Mouse (Mus musculus) lung, embryonic 15.5 days (tissue): ENCODE data around the gene Filip1l. TPM values are rescaled to one million over a fixed set of nuclear protein-coding genes. Genes with fewer than 3 reads are reported as not detected.

ENCODE experiments used
- ATAC-seq: fragments of 200-750 bp; cut with Nextera tagmentation; 2 replicates; pipeline ENCODE4 v1.8.0; 2017; ENCODE audit warnings: moderate number of reproducible peaks, borderline replicate concordance; ENCODE audit not compliant: low FRiP score, low TSS enrichment; ENCODE audit errors: extremely low read depth
- H3K27ac ChIP-seq: fragments of 300-500 bp; sonication (generic); 2 replicates; pipeline ENCODE4 v1.5.1; 2015; ENCODE audit warnings: moderate library complexity, mild to moderate bottlenecking, inconsistent platforms
- H3K27me3 ChIP-seq: fragments of 300-500 bp; sonication (generic); 2 replicates; pipeline ENCODE4 v1.6.1; 2015; ENCODE audit warnings: inconsistent platforms
- H3K36me3 ChIP-seq: fragments of 300-500 bp; sonication (generic); 2 replicates; pipeline ENCODE4 v1.6.1; 2015; ENCODE audit warnings: inconsistent platforms
- H3K4me1 ChIP-seq: fragments of 300-500 bp; sonication (generic); 2 replicates; pipeline ENCODE4 v1.6.1; 2015; ENCODE audit warnings: inconsistent platforms
- H3K4me2 ChIP-seq: fragments of 300-500 bp; sonication (generic); 2 replicates; pipeline ENCODE4 v1.6.1; 2015; ENCODE audit warnings: inconsistent platforms, mild to moderate bottlenecking, moderate library complexity
- H3K4me3 ChIP-seq: fragments of 300-500 bp; sonication (generic); 2 replicates; pipeline ENCODE4 v1.5.1; 2015; ENCODE audit warnings: mild to moderate bottlenecking, inconsistent platforms
- H3K9ac ChIP-seq: fragments of 300-500 bp; sonication (generic); 2 replicates; pipeline ENCODE4 v1.6.1; 2015; ENCODE audit warnings: inconsistent platforms
- H3K9me3 ChIP-seq: fragments of 300-500 bp; sonication (generic); 2 replicates; pipeline ENCODE4 v1.6.1; 2016; ENCODE audit warnings: inconsistent platforms
- WGBS: fragments of 180-500 bp; shearing (Covaris S2); methylation state at CpG from one replicate; pipeline ENCODE4 v1.1.7; 2015; 5-methylcytosine and 5-hydroxymethylcytosine counted together
- polyA plus RNA-seq: library from polyadenylated mRNA; unstranded; fragments of >200 nt; fragmentation: Nextera tagmentation; extraction: Ambion mirVana; gene quantifications from 2 replicates; pipeline ENCODE4 v1.2.1, GENCODE M21; 2015

The Filip1l gene
- polyA plus RNA-seq, 1 experiment from 2014 or later: 28.8 TPM

- 21% methylated on average over 3 of the region's 3 CpGs for WGBS
- Histone ChIP-seq H3K4me3 (no peak overlapping the region), H3K27me3 (no peaks in the 10 kb centered on the region), H3K9ac (no peak overlapping the region), H3K27ac (peak overlapping the region; percentile 12; the same call in 1 of the 2 replicates), H3K36me3 (0 out of 2 replicates have a peak, but pooled peaks cover 3% of the 10 kb centered on the region), H3K4me1 (peaks cover 25% of the 10 kb centered on the region), H3K9me3 (no peaks in the 10 kb centered on the region), H3K4me2 (no peak overlapping the region)
- ATAC-seq: peak; percentile 83; the same call in 1 of the 2 replicates
These were observed 210.6 kb downstream of the Filip1l start for GRCm38 (mm10) chr16:57563453-57563852.

GRCm38 (mm10) chr16:57564807-57565206 lies 211.9 kb downstream of the Filip1l start:
- Histone ChIP-seq H3K4me3 (no peak overlapping the region), H3K9ac (no peak overlapping the region), H3K27ac (no peak overlapping the region), H3K9me3 (no peaks in the 10 kb centered on the region), H3K36me3 (0 out of 2 replicates have a peak, but pooled peaks cover 3% of the 10 kb centered on the region), H3K27me3 (no peaks in the 10 kb centered on the region), H3K4me2 (no peak overlapping the region), H3K4me1 (peaks cover 29% of the 10 kb centered on the region)
- no peak for ATAC-seq
- 64% methylated on average over 1 of the region's 1 CpGs for WGBS

- H3K27ac ChIP-seq: no peak overlapping the region
- no peak for ATAC-seq
These were observed 213.3 kb downstream of the Filip1l start for GRCm38 (mm10) chr16:57566215-57566614.

GRCm38 (mm10) chr16:57568648-57569404 lies 215.9 kb downstream of the Filip1l start:
- ATAC-seq: peak; percentile 74; the same call in 1 of the 2 replicates
- peaks cover 13% of the 10 kb centered on the region; the same call in 1 of the 2 replicates for H3K4me1 ChIP-seq
- no peak overlapping the region for H3K4me3 ChIP-seq
- no peaks in the 10 kb centered on the region for H3K9me3 ChIP-seq
- 45% methylated on average over 7 of the region's 7 CpGs for WGBS
- peak overlapping the region; percentile 55; the same call in 1 of the 2 replicates for H3K27ac ChIP-seq
- H3K9ac ChIP-seq: no peak overlapping the region
- no peak overlapping the region for H3K4me2 ChIP-seq
- 0 out of 2 replicates have a peak, but pooled peaks cover 6% of the 10 kb centered on the region for H3K36me3 ChIP-seq
- no peaks in the 10 kb centered on the region for H3K27me3 ChIP-seq

More at GRCm38 (mm10) chr16:57566215-57566614, 213.3 kb downstream of the Filip1l start:
- Histone ChIP-seq H3K4me2 (no peak overlapping the region), H3K9ac (no peak overlapping the region), H3K4me3 (no peak overlapping the region), H3K36me3 (0 out of 2 replicates have a peak, but pooled peaks cover 4% of the 10 kb centered on the region), H3K9me3 (no peaks in the 10 kb centered on the region), H3K4me1 (peaks cover 30% of the 10 kb centered on the region), H3K27me3 (no peaks in the 10 kb centered on the region)
- WGBS: 58% methylated on average over 3 of the region's 3 CpGs

- 90% methylated on average over 5 of the region's 5 CpGs for WGBS
- no peaks in the 10 kb centered on the region for H3K9me3 ChIP-seq
- peaks cover 9% of the 10 kb centered on the region; the same call in 1 of the 2 replicates for H3K4me1 ChIP-seq
- H3K27ac ChIP-seq: no peak overlapping the region
- ATAC-seq: no peak
- H3K9ac ChIP-seq: no peak overlapping the region
- H3K36me3 ChIP-seq: 0 out of 2 replicates have a peak, but pooled peaks cover 6% of the 10 kb centered on the region
- H3K4me2 ChIP-seq: no peak overlapping the region
- no peak overlapping the region for H3K4me3 ChIP-seq
- no peaks in the 10 kb centered on the region for H3K27me3 ChIP-seq
These were observed 218.0 kb downstream of the Filip1l start for GRCm38 (mm10) chr16:57570789-57571311.

GRCm38 (mm10) chr16:57573831-57574230 lies 220.9 kb downstream of the Filip1l start:
- H3K4me3 ChIP-seq: no peak overlapping the region
- no peaks in the 10 kb centered on the region for H3K9me3 ChIP-seq
- H3K9ac ChIP-seq: no peak overlapping the region
- peaks cover 6% of the 10 kb centered on the region; the same call in 1 of the 2 replicates for H3K4me1 ChIP-seq
- no peak overlapping the region for H3K4me2 ChIP-seq
- 30% methylated on average over 1 of the region's 1 CpGs for WGBS
- no peak for ATAC-seq
- H3K27me3 ChIP-seq: no peaks in the 10 kb centered on the region
- 0 out of 2 replicates have a peak, but pooled peaks cover 6% of the 10 kb centered on the region for H3K36me3 ChIP-seq
- no peak overlapping the region for H3K27ac ChIP-seq

GRCm38 (mm10) chr16:57575764-57576388 lies 223.0 kb downstream of the Filip1l start:
- no peak overlapping the region for H3K27ac ChIP-seq
- H3K9me3 ChIP-seq: no peaks in the 10 kb centered on the region
- H3K4me3 ChIP-seq: no peak overlapping the region
- H3K4me1 ChIP-seq: peaks cover 2% of the 10 kb centered on the region; the same call in 1 of the 2 replicates
- H3K27me3 ChIP-seq: no peaks in the 10 kb centered on the region
- no peak overlapping the region for H3K9ac ChIP-seq
- ATAC-seq: no peak
- no peak overlapping the region for H3K4me2 ChIP-seq
- 82% methylated on average over 1 of the region's 1 CpGs for WGBS
- 0 out of 2 replicates have a peak, but pooled peaks cover 4% of the 10 kb centered on the region for H3K36me3 ChIP-seq

- H3K27ac ChIP-seq: no peak overlapping the region
- H3K9ac ChIP-seq: no peak overlapping the region
- H3K27me3 ChIP-seq: no peaks in the 10 kb centered on the region
- 72% methylated on average over 1 of the region's 1 CpGs for WGBS
- H3K4me1 ChIP-seq: peaks cover 4% of the 10 kb centered on the region; the same call in 1 of the 2 replicates
- H3K36me3 ChIP-seq: 0 out of 2 replicates have a peak, but pooled peaks cover 2% of the 10 kb centered on the region
- H3K4me3 ChIP-seq: no peak overlapping the region
- no peak for ATAC-seq
- no peak overlapping the region for H3K4me2 ChIP-seq
- no peaks in the 10 kb centered on the region for H3K9me3 ChIP-seq
These were observed 224.6 kb downstream of the Filip1l start for GRCm38 (mm10) chr16:57577519-57577918.

GRCm38 (mm10) chr16:57580041-57580440 lies 227.1 kb downstream of the Filip1l start:
- peak; percentile 52; the same call in 1 of the 2 replicates for ATAC-seq
- no peaks in the 10 kb centered on the region for H3K36me3 ChIP-seq
- no peak overlapping the region for H3K4me3 ChIP-seq
- 0 out of 2 replicates have a peak, but pooled peaks cover 6% of the 10 kb centered on the region for H3K4me1 ChIP-seq
- no peaks in the 10 kb centered on the region for H3K27me3 ChIP-seq
- H3K9me3 ChIP-seq: no peaks in the 10 kb centered on the region
- WGBS: 57% methylated on average over 7 of the region's 7 CpGs
- no peak overlapping the region for H3K4me2 ChIP-seq
- H3K27ac ChIP-seq: peak overlapping the region; percentile 32; the same call in 1 of the 2 replicates
- H3K9ac ChIP-seq: no peak overlapping the region

GRCm38 (mm10) chr16:57582008-57582407 lies 229.1 kb downstream of the Filip1l start:
- H3K27me3 ChIP-seq: no peaks in the 10 kb centered on the region
- peaks cover 6% of the 10 kb centered on the region; the same call in 1 of the 2 replicates for H3K4me1 ChIP-seq
- no peaks in the 10 kb centered on the region for H3K9me3 ChIP-seq
- no peak overlapping the region for H3K4me2 ChIP-seq
- 44% methylated on average over 2 of the region's 2 CpGs for WGBS
- no peaks in the 10 kb centered on the region for H3K36me3 ChIP-seq
- no peak overlapping the region for H3K9ac ChIP-seq
- H3K27ac ChIP-seq: peak overlapping the region; percentile 37; the same call in 1 of the 2 replicates
- no peak overlapping the region for H3K4me3 ChIP-seq
- ATAC-seq: peak; percentile 55; the same call in 1 of the 2 replicates

GRCm38 (mm10) chr16:57585201-57585600 lies 232.3 kb downstream of the Filip1l start:
- Histone ChIP-seq H3K27me3 (no peaks in the 10 kb centered on the region), H3K4me1 (peaks cover 6% of the 10 kb centered on the region; the same call in 1 of the 2 replicates), H3K36me3 (no peaks in the 10 kb centered on the region), H3K27ac (peak overlapping the region; percentile 17; the same call in 1 of the 2 replicates), H3K9me3 (no peaks in the 10 kb centered on the region), H3K4me3 (no peak overlapping the region), H3K4me2 (no peak overlapping the region), H3K9ac (no peak overlapping the region)
- WGBS: 8% methylated on average over 3 of the region's 3 CpGs
- ATAC-seq: no peak
